Mouse (Mus musculus) bone marrow, adult 2 months (tissue): ENCODE results near the gene Hoxa7. TPM values are rescaled to one million over a fixed set of nuclear protein-coding genes. Genes with fewer than 3 reads are reported as not detected.

Source experiments
- H3K27ac ChIP-seq: fragments of 200-500 bp; 2 replicates; pipeline ENCODE4 v1.5.1; 2012; ENCODE audit warnings: low read depth, mild to moderate bottlenecking, control low read depth, inconsistent platforms, low read length; ENCODE audit not compliant: control insufficient read depth, poor library complexity, insufficient read depth
- H3K4me1 ChIP-seq: fragments of 200-500 bp; 2 replicates; pipeline ENCODE4 v1.6.1; 2011; ENCODE audit warnings: low read length; ENCODE audit not compliant: control insufficient read depth, insufficient read depth
- H3K4me3 ChIP-seq: fragments of 200-500 bp; replicated peaks from 2 replicates; pipeline ENCODE3; 2011; ENCODE audit warnings: mild to moderate bottlenecking, low read depth, low read length, control low read depth; ENCODE audit not compliant: control insufficient read depth
- CTCF ChIP-seq: fragments of 200-500 bp; IDR thresholded peaks from 2 replicates; pipeline ENCODE4 v1.5.1; 2011; ENCODE audit warnings: low read length, control low read depth; ENCODE audit not compliant: control insufficient read depth, insufficient read depth
- POLR2A ChIP-seq: fragments of 200-500 bp; IDR thresholded peaks from 2 replicates; pipeline ENCODE4 v1.6.1; 2011; ENCODE audit warnings: low read depth, mild to moderate bottlenecking, control low read depth, low read length, borderline replicate concordance; ENCODE audit not compliant: control insufficient read depth
- WGBS: fragments of 180-500 bp; shearing (Covaris S2); methylation state at CpG from one replicate; pipeline ENCODE4 v1.1.7; 2018; 5-methylcytosine and 5-hydroxymethylcytosine counted together
- polyA plus RNA-seq: library from polyadenylated mRNA; stranded (reverse); fragments of >200 nt; gene quantifications from 2 replicates; pipeline ENCODE4 v1.2.4, GENCODE M21; 2011; ENCODE audit warnings: low replicate concordance; ENCODE audit not compliant: missing spikeins, insufficient read depth, insufficient read length

Hoxa7 gene
- polyA plus RNA-seq = 1.4 and 2.8 TPM in 2 replicates

- H3K4me1 ChIP-seq = no peaks in the 10 kb centered on the region
- WGBS = under 1% methylated on average over 46 of the region's 46 CpGs
- TF ChIP-seq POLR2A (peak; percentile 31; the same call in 1 of the 2 replicates), CTCF (peak; percentile 88)
- peak within 1 kb of the TSS; percentile 18; the same call in 1 of the 2 replicates for H3K27ac ChIP-seq
- peak within 1 kb of the TSS; percentile 69 for H3K4me3 ChIP-seq
Measured at GRCm38 (mm10) chr6:52221337-52221992, at the start of gene Hoxa7. Hoxa7 (minus strand) TSS chr6:52221854.

- Histone ChIP-seq H3K27ac (no peak overlapping the region), H3K4me3 (no peak overlapping the region), H3K4me1 (no peaks in the 10 kb centered on the region)
- 20% methylated on average over 23 of the region's 23 CpGs for WGBS
- no peak for TF ChIP-seq POLR2A
- TF ChIP-seq CTCF = peak; percentile 32; the same call in 1 of the 2 replicates
Measured at GRCm38 (mm10) chr6:52270494-52271480, 49.1 kb upstream of the Hoxa7 start.

- WGBS = 18% methylated on average over 3 of the region's 3 CpGs
- Histone ChIP-seq H3K4me1 (no peaks in the 10 kb centered on the region), H3K4me3 (no peak overlapping the region), H3K27ac (no peak overlapping the region)
- TF ChIP-seq CTCF (no peak), POLR2A (no peak)
Measured at GRCm38 (mm10) chr6:52268756-52269155, 47.1 kb upstream of the Hoxa7 start.

GRCm38 (mm10) chr6:52268341-52268740 is 46.7 kb upstream of the Hoxa7 start:
- no peak overlapping the region for H3K4me3 ChIP-seq
- H3K27ac ChIP-seq = no peak overlapping the region
- TF ChIP-seq CTCF (no peak), POLR2A (no peak)
- 32% methylated on average over 7 of the region's 7 CpGs for WGBS
- H3K4me1 ChIP-seq = no peaks in the 10 kb centered on the region

- WGBS = 24% methylated on average over 3 of the region's 3 CpGs
- Histone ChIP-seq H3K4me3 (no peak overlapping the region), H3K27ac (no peak overlapping the region), H3K4me1 (no peaks in the 10 kb centered on the region)
- TF ChIP-seq CTCF (no peak), POLR2A (no peak)
Measured at GRCm38 (mm10) chr6:52267691-52268090, 46.0 kb upstream of the Hoxa7 start.

GRCm38 (mm10) chr6:52267221-52267620 is 45.6 kb upstream of the Hoxa7 start:
- Histone ChIP-seq H3K4me3 (no peak overlapping the region), H3K27ac (no peak overlapping the region), H3K4me1 (no peaks in the 10 kb centered on the region)
- WGBS = 26% methylated on average over 5 of the region's 5 CpGs
- no peak for TF ChIP-seq CTCF
- TF ChIP-seq POLR2A = no peak

GRCm38 (mm10) chr6:52266666-52266985 is 45.0 kb upstream of the Hoxa7 start:
- no peak overlapping the region for H3K27ac ChIP-seq
- H3K4me3 ChIP-seq = no peak overlapping the region
- H3K4me1 ChIP-seq = no peaks in the 10 kb centered on the region
- no peak for TF ChIP-seq POLR2A
- TF ChIP-seq CTCF = no peak
- 8% methylated on average over 9 of the region's 9 CpGs for WGBS
